Mouse (Mus musculus): ENCODE data around the gene Gm9857.

DNA sequence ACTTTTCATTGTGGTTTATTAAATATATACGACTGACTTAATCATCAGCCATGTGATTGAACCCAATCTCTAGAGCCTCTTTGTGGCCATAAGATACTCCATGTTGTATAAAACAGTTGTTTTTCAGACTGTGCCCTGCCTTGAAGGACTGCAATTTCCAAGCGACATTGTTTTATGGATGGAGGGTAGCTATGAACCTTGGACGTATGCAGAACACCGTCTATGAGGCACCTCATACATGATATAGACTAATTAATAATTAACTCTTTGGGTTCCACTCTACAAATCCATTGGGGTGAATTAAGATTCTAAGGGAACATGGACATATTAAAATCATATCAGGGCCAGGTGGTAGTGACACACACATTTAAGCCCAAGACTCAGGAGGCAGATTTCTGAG lies 14.6 kb downstream of the Gm9857 start:
- no peak for TF ChIP-seq CTCF (IDR thresholded peaks at IDR 0.05; ENCODE audit: insufficient read depth, low read length)
- TF ChIP-seq POLR2A (IDR thresholded peaks at IDR 0.05; ENCODE audit: borderline replicate concordance, extremely low read depth, low read depth, low read length): no peak
